15 mouse cellular contexts compared by ENCODE assay signal in the genomic region with DNA sequence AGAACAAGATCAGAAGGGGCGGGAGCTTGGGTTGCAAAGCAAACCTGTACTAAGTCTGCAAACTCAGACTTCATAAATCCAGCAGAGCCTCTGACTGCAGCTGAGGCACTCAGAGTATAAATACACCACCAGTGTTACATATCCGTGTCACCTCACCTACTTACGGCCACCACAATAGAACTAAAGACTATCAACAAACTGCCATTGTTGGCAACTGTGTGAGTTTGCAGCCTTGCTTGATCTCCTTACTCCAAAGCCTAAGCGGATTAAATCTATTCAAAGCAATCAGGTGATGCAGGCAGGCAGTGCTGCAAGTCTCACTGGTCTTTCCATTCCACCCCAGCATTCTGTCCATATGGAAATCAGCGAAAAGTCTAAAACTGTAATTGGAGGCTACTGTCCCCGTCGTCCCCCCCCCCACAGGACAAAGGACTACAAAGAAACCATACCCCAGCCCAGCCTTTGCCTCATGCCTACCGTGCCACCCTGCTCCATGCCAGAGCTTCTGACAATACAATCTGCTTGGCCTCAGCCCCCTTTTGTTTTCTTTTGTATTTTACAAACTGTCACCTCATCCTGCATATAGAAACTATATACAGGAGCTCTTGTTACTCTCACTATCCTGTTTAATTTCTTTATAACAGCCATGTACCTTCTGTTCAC. TPM values are rescaled to one million over a fixed set of nuclear protein-coding genes. Genes with fewer than 3 reads are reported as not detected.
DNase-seq lines count a peak whose midpoint lies in the region; ATAC-seq and TF ChIP-seq lines count a peak whose summit lies in the region.
"Had no signal": no experiment of that assay in that cellular context is flagged by ENCODE, and none has a peak within 500 bp of the region (broad histone marks: within the 10 kb centered on the region; RNA-seq: fewer than 3 reads in every experiment).

No protein-coding gene starts in this region.

- WGBS in midbrain, embryonic 14.5 days: 10% methylated on average over 8 of the region's 8 CpGs
- WGBS in intestine, postnatal 0 days: 58% methylated on average over 8 of the region's 8 CpGs

- ATAC-seq in midbrain, embryonic 14.5 days (ENCODE audit: low FRiP score, low TSS enrichment): peak; percentile 67; the same call in 1 of the 2 replicates
- ATAC-seq in intestine, postnatal 0 days: no peak

- peak; percentile 15 to 27 for DNase-seq in heart, adult 9 months (ENCODE audit: low spot score in 2 of 2)
- no peak for DNase-seq in heart, postnatal 14 days
- peak; percentile 68 for DNase-seq in brain, embryonic 14.5 days (ENCODE audit: low read depth)
- peak; percentile 67 for DNase-seq in midbrain, embryonic 14.5 days
- no peak for DNase-seq in kidney, postnatal 4 days
- DNase-seq: adrenal gland, postnatal 14 days; cerebellum, adult 11-12 months; embryo, embryonic 11 days; layer of hippocampus, adult 9-11 months; left cerebral cortex, postnatal 4 days; spleen, adult 18-20 months; thymus, adult 18-20 months had no signal

- intact Hi-C loops in heart, postnatal 14 days (cut with DNase I): no loop called here

- no peak for TF ChIP-seq CTCF in brain, embryonic 14.5 days (IDR thresholded peaks at IDR 0.05; ENCODE audit: borderline replicate concordance, extremely low read depth, insufficient read depth, insufficient read length)
- no peak for TF ChIP-seq CTCF in embryonic fibroblast, embryonic 13.5 days (IDR thresholded peaks at IDR 0.05; ENCODE audit: borderline replicate concordance, insufficient read depth, low read length)
- TF ChIP-seq CTCF in intestine, postnatal 0 days (IDR thresholded peaks at IDR 0.05; ENCODE audit: low read depth): no peak

- no peak overlapping the region for H3K4me2 ChIP-seq in midbrain, embryonic 14.5 days (ENCODE audit: low read length)
- no peak overlapping the region for H3K4me2 ChIP-seq in intestine, postnatal 0 days (replicated peaks; ENCODE audit: low read depth)
- H3K4me2 ChIP-seq: liver, embryonic 15.5 days had no signal

- H3K27me3 ChIP-seq in midbrain, embryonic 14.5 days (ENCODE audit: control insufficient read depth, insufficient read depth, low read length): no peaks in the 10 kb centered on the region
- no peaks in the 10 kb centered on the region for H3K27me3 ChIP-seq in intestine, postnatal 0 days (replicated peaks; ENCODE audit: control insufficient read depth, insufficient read depth, low read length)
- H3K27me3 ChIP-seq: liver, embryonic 15.5 days had no signal

- TF ChIP-seq POLR2A in brain, embryonic 14.5 days (IDR thresholded peaks at IDR 0.05; ENCODE audit: borderline replicate concordance, extremely low read depth, insufficient read depth, insufficient read length, poor library complexity, severe bottlenecking): no peak
- TF ChIP-seq POLR2A in embryonic fibroblast, embryonic 13.5 days (IDR thresholded peaks at IDR 0.05; ENCODE audit: low read depth, low read length): no peak

- no peak overlapping the region for H3K9ac ChIP-seq in midbrain, embryonic 14.5 days (replicated peaks; ENCODE audit: low read length)
- H3K9ac ChIP-seq in intestine, postnatal 0 days (ENCODE audit: low read depth, low read length): no peak overlapping the region
- H3K9ac ChIP-seq: liver, embryonic 15.5 days had no signal

- no peak overlapping the region for H3K4me3 ChIP-seq in embryonic fibroblast, embryonic 13.5 days (ENCODE audit: insufficient read depth, low read length)
- H3K4me3 ChIP-seq in midbrain, embryonic 14.5 days (replicated peaks; ENCODE audit: low read depth, low read length): no peak overlapping the region
- no peak overlapping the region for H3K4me3 ChIP-seq in intestine, postnatal 0 days (ENCODE audit: low read depth, low read length)
- H3K4me3 ChIP-seq: liver, embryonic 15.5 days had no signal

- H3K27ac ChIP-seq in embryonic fibroblast, embryonic 13.5 days (ENCODE audit: insufficient read depth, low read length): 0 out of 2 replicates have a peak overlapping the region, but pooled peaks have one; percentile 7
- 0 out of 2 replicates have a peak overlapping the region, but pooled peaks have one; percentile 22 for H3K27ac ChIP-seq in midbrain, embryonic 14.5 days (replicated peaks; ENCODE audit: low read depth, low read length)
- H3K27ac ChIP-seq in intestine, postnatal 0 days (ENCODE audit: low read depth, low read length): no peak overlapping the region
- H3K27ac ChIP-seq: liver, embryonic 15.5 days had no signal

- peaks cover 12% of the 10 kb centered on the region for H3K4me1 ChIP-seq in embryonic fibroblast, embryonic 13.5 days (ENCODE audit: control insufficient read depth, insufficient read depth, low read length)
- peaks cover 5% of the 10 kb centered on the region; the same call in 1 of the 2 replicates for H3K4me1 ChIP-seq in midbrain, embryonic 14.5 days (ENCODE audit: control insufficient read depth, insufficient read depth, low read length)
- H3K4me1 ChIP-seq in intestine, postnatal 0 days (replicated peaks; ENCODE audit: control insufficient read depth, insufficient read depth, low read length): no peaks in the 10 kb centered on the region
- H3K4me1 ChIP-seq: liver, embryonic 15.5 days had no signal

- H3K9me3 ChIP-seq in midbrain, embryonic 14.5 days (ENCODE audit: control insufficient read depth, low read length): no peaks in the 10 kb centered on the region
- no peaks in the 10 kb centered on the region for H3K9me3 ChIP-seq in intestine, postnatal 0 days (ENCODE audit: control insufficient read depth)
- H3K9me3 ChIP-seq: liver, embryonic 15.5 days had no signal

- no peaks in the 10 kb centered on the region for H3K36me3 ChIP-seq in midbrain, embryonic 14.5 days (ENCODE audit: control insufficient read depth, insufficient read depth, low read length)
- no peaks in the 10 kb centered on the region for H3K36me3 ChIP-seq in intestine, postnatal 0 days (ENCODE audit: control insufficient read depth, insufficient read depth)
- H3K36me3 ChIP-seq: liver, embryonic 15.5 days had no signal

RNA-seq across cellular contexts. Expression of a gene that starts 27.0 kb away (rescaled TPM):
- 10 to 100 TPM; 73.0 to 84.6 TPM for total RNA-seq in heart, postnatal 14 days (2021)
- 13.1 and 26.8 TPM in 2 replicates for polyA plus RNA-seq in brain, embryonic 14.5 days (2012; rRNA removed)
- 81.3 and 94.0 TPM in 2 replicates for polyA plus RNA-seq in embryonic fibroblast, embryonic 13.5 days (2011; ENCODE audit: insufficient read length, low read depth, missing spikeins)
- 31.1 and 36.4 TPM in 2 replicates for polyA plus RNA-seq in midbrain, embryonic 14.5 days (2014; fragmentation: Nextera tagmentation; extraction: Ambion mirVana)
- 51.6 and 55.2 TPM in 2 replicates for polyA plus RNA-seq in intestine, postnatal 0 days (2015; fragmentation: Nextera tagmentation; extraction: Ambion mirVana)

Comparison
In these comparisons a context has a peak if more than half of its experiments do, and no peak if none do; other contexts are left out.
1. DNase-seq: peak in heart, adult 9 months (2 of 2), brain, embryonic 14.5 days (single experiment) and midbrain, embryonic 14.5 days (single experiment); none in heart, postnatal 14 days (0 of 2) and kidney, postnatal 4 days (0 of 2).